Mouse (Mus musculus): ENCODE measurements around the gene Thpo.

GRCm38 (mm10) chr16:20725321-20725720, 9.0 kb downstream of the Thpo start:
- TF ChIP-seq CTCF (IDR thresholded peaks at IDR 0.05; ENCODE audit: extremely low read depth, insufficient read depth, insufficient read length, insufficient replicate concordance) (no peak), POLR2A (IDR thresholded peaks at IDR 0.05; ENCODE audit: low read depth, low read length) (no peak)

All from spleen, adult 2 months (tissue).